Mouse (Mus musculus): Measurements from ENCODE around the gene Dap3.
"Not testable (repeated sequence)": the region's sequence is repeated elsewhere in the genome, so short reads cannot be mapped to it uniquely, and the experiment has no call there.

Dap3 gene

GRCm38 (mm10) chr3:88950576-88951326 lies at the start of gene Dap3, which contains the start of gene Ash1l:
TSS of gene Dap3 (minus strand) at chr3:88951181.
TSS of gene Ash1l (plus strand) at chr3:88950622.
- DNase-seq (ENCODE audit: low read depth, low spot score) = peak; percentile 51

- no peak for DNase-seq (ENCODE audit: low read depth, low spot score)
These were observed 41.8 kb upstream of the Dap3 start for GRCm38 (mm10) chr3:88992793-88993192.

GRCm38 (mm10) chr3:88983921-88984381 lies 33.0 kb upstream of the Dap3 start:
- no peak for DNase-seq (ENCODE audit: low read depth, low spot score)

- DNase-seq (ENCODE audit: low read depth, low spot score) = no peak
These were observed 30.4 kb upstream of the Dap3 start for GRCm38 (mm10) chr3:88981206-88982010.

GRCm38 (mm10) chr3:88975012-88975411 lies 24.0 kb upstream of the Dap3 start:
- DNase-seq (ENCODE audit: low read depth, low spot score) = no peak

GRCm38 (mm10) chr3:88963211-88963610 lies 12.2 kb upstream of the Dap3 start:
- DNase-seq (ENCODE audit: low read depth, low spot score) = not testable (repeated sequence)

- no peak for DNase-seq (ENCODE audit: low read depth, low spot score)
These were observed 2.8 kb upstream of the Dap3 start for GRCm38 (mm10) chr3:88953736-88954135.

- DNase-seq (ENCODE audit: low read depth, low spot score) = no peak
These were observed 2.3 kb upstream of the Dap3 start for GRCm38 (mm10) chr3:88953246-88953645.

- no peak for DNase-seq (ENCODE audit: low read depth, low spot score)
These were observed 383 bp upstream of the Dap3 start for GRCm38 (mm10) chr3:88951327-88951800.

GRCm38 (mm10) chr3:88949786-88950575 lies 1.0 kb downstream of the Dap3 start:
- peak; percentile 80 for DNase-seq (ENCODE audit: low read depth, low spot score)

GRCm38 (mm10) chr3:88944109-88944508 lies 6.9 kb downstream of the Dap3 start:
- no peak for DNase-seq (ENCODE audit: low read depth, low spot score)

- DNase-seq (ENCODE audit: low read depth, low spot score) = no peak
These were observed 8.6 kb downstream of the Dap3 start for GRCm38 (mm10) chr3:88942316-88942880.

GRCm38 (mm10) chr3:88939749-88940148 lies 11.2 kb downstream of the Dap3 start:
- DNase-seq (ENCODE audit: low read depth, low spot score) = peak; percentile 33

GRCm38 (mm10) chr3:88939071-88939470 lies 11.9 kb downstream of the Dap3 start:
- no peak for DNase-seq (ENCODE audit: low read depth, low spot score)

- DNase-seq (ENCODE audit: low read depth, low spot score) = no peak
These were observed 21.5 kb downstream of the Dap3 start for GRCm38 (mm10) chr3:88929501-88929900.

- no peak for DNase-seq (ENCODE audit: low read depth, low spot score)
These were observed 25.3 kb downstream of the Dap3 start for GRCm38 (mm10) chr3:88925651-88926050.

- DNase-seq (ENCODE audit: low read depth, low spot score) = no peak
These were observed 26.9 kb downstream of the Dap3 start for GRCm38 (mm10) chr3:88923989-88924591.

GRCm38 (mm10) chr3:88921411-88921810 lies 29.6 kb downstream of the Dap3 start:
- no peak for DNase-seq (ENCODE audit: low read depth, low spot score)

- DNase-seq (ENCODE audit: low read depth, low spot score) = no peak
These were observed 32.0 kb downstream of the Dap3 start for GRCm38 (mm10) chr3:88918981-88919380.

GRCm38 (mm10) chr3:88914384-88914810 lies 36.6 kb downstream of the Dap3 start:
- DNase-seq (ENCODE audit: low read depth, low spot score) = no peak
